Mouse (Mus musculus) spleen, adult 18-20 months (tissue): Measurements from ENCODE around the gene Adamtsl4.

Experiments
- DNase-seq, 2 experiments: peaks; one replicate each; pipeline ENCODE4 v3.0.0; 2022; ENCODE audit warnings: mixed read lengths in 2 of 2

Gene Adamtsl4

DNA sequence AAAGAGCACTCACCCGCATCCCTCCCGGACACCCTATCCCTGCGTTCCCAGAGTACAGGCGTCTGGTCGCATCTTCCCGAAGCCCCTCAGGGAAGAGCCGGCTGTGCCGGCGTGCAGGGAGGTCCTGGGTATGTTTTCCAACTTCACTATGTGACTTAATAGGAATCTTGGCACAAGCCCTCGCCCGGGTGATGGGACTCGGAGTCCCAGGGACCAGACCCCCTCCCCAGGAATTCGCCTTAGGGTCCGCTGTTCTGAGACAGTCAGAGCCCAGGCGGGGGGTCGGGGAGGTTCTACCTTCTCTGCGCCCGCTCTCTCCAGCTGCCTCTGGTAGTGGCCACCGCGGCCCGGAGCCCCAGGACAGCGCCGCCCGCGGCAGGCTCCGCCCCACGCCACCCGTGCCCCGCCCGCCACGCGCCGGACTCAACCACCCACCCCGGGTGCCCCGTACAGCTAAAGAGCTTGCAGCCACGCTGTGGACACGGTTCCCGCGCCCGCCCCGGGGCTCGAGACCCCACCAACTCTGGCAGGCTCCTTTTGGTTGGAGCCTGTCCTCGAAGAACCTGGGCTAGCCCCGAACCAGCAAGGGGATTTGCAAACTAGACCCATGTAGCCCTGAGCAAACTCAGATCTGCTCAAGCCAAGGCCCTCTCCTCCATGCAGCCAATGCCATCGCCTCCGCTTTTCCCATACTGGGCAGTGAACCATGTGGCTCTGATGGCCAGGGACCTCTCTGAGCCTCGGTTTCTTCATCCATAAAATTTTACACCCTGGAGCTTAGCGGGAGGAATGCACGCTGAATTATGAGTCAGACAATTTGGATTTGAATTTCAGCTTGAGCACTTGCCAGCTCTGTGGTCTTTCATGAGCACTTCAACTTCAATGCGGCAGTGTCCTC, at the start of gene Adamtsl4:
TSS of gene Adamtsl4 (minus strand) at position 394 of the 898 bp plus-strand sequence.
- peak; percentile 54 to 78 for DNase-seq

DNA sequence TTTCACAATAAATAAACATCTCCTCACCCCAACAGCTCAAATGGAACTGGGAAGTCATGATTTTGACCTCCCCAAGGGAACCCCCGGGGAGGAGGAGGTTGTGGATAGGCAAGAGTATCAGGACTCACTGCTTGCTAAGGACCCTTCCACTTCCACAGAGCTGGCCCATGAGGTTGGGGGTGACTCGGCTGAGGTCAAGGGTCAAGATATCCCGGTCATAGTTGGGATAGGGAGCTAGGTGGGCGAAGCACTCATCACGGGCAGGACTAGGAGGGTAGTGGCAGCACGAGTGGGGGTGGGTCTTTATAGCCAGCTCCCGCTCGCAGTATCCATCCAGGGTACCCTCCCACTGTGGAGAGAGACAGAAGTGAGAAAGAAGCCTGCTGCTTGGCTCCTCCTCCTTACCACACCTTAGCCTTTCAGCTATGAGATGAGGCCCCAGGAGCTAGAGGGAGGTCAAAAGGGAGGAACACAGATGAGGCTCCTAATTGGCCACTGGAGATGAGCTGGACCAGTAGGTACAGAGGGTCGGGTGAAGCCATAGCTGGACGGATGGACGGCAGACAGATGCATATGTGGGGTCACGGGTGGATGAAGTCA, 47.5 kb upstream of the Adamtsl4 start:
- no peak for DNase-seq

DNA sequence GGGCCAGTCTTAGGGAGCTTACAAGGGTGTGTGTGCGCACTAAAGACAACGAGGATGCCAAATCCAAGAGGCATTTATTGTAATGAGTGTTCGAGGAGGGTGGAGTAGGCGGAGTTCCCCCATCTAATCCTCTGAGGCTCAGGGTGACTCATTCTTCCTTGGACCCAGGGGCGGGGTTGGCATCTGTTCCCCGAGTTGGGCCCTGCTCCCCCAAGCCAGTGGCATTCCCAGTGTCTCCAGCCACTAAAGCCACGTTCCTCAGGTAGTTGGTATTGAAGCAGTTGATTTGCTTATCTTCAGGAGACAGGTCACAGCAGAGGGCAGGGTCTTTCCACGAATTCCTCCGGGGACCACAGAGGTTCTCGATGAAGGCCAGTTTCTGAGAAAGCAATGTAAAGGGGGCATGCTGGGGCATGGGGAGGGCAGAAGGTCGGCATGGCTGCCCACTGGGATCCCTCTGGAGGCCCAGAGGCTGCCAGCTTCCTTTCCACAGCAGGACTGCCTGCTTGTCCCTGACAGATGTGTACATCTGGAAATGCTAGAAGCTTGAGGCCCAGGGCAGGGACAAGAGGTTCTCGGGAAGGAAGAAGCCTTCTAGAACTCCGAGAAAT, 46.5 kb upstream of the Adamtsl4 start:
- DNase-seq, result no peak

GRCm38 (mm10) chr3:95732744-95733521, 45.2 kb upstream of the Adamtsl4 start:
- no peak for DNase-seq

GRCm38 (mm10) chr3:95732297-95732696, 44.6 kb upstream of the Adamtsl4 start:
- no peak for DNase-seq

- no peak for DNase-seq
Observed at GRCm38 (mm10) chr3:95731802-95732201, 44.1 kb upstream of the Adamtsl4 start.

DNA sequence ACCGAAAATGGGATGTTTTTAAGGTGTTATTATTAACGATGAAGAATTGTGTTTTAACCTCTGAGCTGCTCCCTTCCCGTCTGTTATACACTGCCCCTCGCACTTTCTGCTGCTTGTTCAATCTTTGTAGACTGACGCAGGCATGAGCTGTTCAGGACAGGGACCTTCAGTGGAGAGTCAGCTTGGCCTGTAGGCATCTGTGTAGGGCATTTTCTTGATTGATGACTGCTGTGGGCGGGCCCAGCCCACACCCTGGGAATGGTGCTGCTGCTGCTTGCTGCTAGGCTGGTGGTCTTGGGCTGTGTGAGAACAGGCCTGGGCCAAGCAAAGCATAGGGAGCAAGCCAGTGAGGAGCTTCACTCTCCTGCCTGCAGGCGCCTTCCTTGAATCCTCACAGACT, 42.7 kb upstream of the Adamtsl4 start:
- no peak for DNase-seq

GRCm38 (mm10) chr3:95728906-95729305, 41.2 kb upstream of the Adamtsl4 start:
- no peak for DNase-seq

DNA sequence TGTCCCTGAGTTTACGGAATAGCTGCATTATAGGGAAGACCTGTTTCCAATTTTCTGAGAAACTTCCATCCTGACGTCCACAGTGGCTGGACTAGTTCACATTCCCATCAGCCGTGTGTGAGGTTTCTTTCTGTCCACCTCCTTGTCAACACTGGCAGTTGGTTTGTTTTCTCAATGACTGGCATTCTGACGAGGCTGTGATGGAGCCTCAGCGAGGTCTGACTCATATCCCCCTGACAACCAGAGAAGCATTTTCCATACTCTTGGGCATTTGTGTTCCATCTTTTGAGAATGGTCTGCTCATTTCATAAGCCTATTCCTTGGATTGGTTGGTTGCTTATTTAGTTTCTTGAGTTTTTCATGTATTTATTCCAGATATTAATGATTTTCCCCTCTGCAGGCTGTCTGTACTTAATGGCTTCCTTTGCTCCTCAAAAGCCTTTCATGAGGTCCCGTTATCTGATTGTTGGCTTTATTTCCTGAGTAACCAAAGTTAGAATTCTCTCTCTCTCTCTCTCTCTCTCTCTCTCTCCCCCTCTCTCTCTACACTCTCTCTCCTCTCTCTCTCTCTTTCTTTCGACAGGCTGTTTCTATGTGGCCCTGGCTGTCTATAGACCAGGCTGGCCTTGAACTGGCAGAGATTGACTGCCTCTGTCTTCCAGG, 39.1 kb upstream of the Adamtsl4 start:
- DNase-seq, result no peak

GRCm38 (mm10) chr3:95725863-95726262, 38.1 kb upstream of the Adamtsl4 start:
- no peak for DNase-seq

DNA sequence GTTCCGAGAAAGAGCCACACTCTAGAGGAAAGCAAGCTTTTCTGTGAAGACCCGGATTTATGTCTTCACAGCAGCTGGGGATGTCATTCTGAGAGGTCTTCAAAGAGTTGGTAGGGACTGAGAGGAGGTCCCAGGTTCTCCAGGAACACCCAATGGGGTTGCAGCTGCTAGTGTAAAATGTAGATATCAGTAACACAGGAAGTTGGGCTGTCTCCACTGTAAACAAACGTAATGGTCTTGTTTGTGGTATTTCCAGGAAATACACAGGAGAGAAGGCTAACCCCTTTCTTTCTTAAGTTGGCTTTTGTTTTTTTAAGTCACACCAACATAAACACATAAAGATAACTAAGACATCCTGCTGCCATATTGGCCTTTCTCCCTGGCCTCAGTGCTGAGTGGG, 34.7 kb upstream of the Adamtsl4 start:
- DNase-seq, result no peak

DNA sequence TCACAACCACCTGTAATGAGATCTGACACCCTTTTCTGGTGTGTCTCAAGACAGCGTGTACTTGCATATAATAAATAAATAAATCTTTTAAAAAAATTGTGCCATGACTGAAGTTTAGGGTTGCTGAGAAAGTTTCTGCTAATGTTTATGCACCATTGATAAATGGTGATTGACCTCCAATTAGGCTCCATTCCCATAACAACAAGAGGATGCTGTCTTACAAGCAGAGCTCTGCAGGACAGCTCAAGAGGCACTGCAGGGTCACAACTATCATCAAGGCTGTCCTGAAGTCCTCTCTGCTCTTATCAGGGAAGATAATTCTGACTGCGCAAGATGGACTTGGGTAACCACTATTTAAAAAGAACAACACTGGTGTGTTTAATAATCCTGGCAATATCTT, 30.4 kb upstream of the Adamtsl4 start:
- no peak for DNase-seq

GRCm38 (mm10) chr3:95716075-95716474, 28.4 kb upstream of the Adamtsl4 start:
- DNase-seq, result no peak

DNA sequence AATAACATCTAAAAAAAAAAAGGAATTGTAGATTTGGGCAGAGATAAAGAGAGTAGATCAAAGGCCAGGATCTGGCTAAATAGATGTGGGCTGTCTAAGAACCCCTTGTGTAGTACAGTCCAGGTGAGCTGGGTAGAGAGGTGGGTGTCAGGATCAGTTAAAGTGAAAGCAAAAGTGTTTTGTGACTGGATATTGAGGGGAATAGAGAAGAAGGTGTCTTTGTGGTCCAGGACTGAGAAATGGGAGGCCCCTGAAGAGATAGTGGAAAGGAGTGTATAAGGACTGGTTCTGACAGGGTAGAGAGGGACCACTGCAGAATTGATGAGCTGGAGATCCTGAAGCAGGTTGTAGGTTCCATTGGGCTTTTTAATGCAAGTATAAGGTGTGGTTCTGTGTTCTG, 22.2 kb upstream of the Adamtsl4 start:
- DNase-seq, result no peak

DNA sequence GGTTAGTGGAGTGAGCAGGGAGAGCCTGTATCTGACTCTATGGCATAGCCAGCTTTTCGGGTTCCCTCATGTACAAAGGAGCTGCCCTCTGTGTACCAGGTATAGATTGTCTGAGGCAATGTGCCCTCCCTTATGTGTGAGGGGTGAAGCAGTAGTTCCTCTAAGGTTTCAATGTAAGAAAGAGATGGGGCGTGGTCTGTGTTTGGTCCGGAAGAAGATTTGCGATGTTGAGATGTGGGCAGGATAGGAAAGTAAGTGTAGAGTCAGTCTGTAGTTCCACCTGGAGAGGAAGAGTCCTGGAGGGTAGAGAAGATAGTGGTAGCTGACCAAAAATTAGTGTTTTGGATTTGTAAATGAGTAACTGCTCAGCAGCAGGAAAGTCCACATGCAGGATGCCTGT, 21.3 kb upstream of the Adamtsl4 start:
- DNase-seq, result no peak

DNA sequence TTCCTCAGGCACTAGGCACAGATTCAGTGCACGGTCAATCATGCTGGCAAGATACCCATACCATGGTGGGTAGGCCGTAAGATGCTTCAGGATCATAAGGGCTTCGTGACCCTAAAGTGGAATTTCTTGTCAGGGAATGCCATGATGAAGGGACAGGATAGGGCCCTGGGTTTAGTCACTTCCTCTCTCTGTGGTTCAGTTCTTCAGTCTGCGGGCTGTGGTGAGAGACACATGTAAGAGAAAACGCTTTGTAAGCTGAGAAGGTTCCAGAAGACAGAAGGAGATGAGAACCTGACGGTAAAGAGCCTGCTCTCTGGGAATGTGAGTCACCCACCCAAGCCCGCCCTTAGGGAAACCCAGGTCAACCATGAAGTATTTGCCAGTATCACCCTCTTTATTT, 19.8 kb upstream of the Adamtsl4 start:
- DNase-seq, result no peak

DNA sequence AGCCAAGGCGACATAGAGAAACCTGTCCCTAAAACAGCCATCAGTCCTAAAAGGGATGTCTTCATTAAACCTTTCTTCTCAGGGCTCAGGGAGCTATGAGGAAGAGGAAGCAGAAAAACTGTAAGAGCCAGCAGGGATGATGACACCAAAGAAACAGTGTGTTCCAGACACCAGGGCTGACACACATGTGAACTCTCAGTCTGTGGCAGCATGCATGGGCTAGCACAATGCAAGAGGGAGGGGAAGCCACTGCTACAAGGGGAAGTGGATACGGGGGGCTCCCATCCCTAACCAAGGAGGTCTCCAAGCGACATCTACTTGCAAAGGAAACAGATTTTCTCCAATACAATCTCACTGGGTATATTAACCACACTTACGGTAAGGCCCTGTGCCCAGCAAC, 18.6 kb upstream of the Adamtsl4 start:
- no peak for DNase-seq

DNA sequence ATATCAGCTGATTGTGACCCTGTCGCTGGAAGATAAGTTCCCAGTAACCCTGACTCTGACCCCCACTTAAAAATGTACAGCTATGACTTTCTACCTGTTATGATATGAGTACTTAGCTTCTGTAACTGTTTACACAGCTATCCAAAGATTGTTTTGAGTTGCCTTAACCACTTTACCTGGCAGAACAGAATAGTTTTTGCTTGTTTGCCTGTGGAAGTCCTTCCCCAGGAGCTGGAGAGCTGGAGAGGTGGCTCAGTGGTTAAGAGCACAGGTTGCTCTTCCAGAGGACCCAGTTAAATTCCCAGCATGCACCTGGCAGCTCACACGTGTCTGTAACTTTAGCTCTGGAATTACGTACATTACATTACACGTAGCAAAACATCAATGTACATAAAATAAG, 16.9 kb upstream of the Adamtsl4 start:
- DNase-seq, result no peak

GRCm38 (mm10) chr3:95703276-95703675, 15.6 kb upstream of the Adamtsl4 start:
- no peak for DNase-seq

DNA sequence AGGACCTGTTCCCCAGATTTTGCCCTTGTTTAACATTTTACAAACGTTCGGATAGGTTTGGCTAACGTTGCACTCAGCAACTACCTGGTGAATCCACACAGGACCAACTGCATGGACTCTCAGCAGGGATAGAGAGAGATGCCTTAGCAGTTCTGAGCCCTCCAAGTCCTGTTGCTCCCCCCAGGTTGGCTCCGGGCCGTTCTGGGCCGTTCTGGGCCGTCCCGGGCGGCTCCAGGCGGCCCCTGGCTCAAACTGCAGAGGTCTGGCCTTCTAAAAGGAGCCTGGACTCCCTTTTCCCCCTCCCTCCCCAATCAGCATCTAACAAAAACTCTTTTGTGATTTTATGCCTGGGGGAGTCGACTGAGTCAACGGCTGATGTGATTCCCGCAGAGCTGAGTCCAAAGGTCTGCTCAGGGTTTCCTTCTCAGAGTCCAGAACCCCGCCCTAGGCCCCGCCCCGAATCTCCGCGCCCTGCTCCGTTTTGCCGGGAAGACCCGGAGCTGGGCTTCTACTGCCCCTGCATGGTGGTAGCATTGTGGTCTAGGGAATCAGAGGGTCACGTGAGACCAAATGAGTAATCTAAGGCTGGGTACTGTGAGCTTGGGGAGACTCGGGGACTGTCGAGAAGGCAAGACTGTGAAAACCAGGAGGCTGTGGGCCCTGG, 14.3 kb upstream of the Adamtsl4 start:
- no peak for DNase-seq

DNA sequence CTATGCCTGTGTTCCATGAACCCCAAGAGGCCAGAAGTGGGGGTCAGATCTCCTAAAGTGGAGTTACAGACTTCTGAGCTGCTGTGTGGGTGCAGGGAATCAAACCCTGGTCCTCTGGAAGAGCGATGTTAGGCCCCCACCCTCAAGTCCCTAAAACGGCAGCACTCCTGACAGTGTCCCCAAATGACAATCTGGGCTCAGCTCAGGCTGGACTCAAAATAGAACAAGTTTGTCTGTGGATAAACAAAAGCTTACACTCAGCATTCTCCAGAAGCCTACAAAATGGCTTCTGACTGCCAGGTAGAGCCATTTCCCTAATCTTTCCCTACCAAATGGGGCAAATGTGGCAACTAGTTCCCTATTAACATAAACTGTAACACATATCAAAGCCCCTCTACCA, 13.4 kb upstream of the Adamtsl4 start:
- DNase-seq, result no peak

DNA sequence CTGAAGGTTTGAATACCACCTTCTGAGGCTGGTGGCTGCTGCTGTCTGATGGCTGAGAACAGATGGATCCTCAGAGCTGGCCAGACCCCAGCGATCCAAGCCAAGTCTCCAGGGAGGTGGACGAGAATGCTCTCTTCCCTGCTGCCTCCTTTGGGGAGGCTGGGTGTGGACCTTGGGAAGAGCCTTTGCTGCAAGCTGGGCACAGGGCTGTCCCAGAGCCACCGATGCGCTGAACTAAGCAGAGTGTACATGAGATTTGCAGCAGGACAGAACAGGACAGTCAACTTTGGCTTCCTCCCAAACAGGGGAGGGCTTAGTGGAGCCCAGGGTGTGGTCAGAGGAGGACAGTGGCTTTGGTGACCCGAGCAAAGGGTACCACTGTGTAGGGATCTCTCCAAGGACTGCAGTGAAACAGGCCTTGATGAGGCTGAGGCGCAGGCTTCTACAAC, 12.5 kb upstream of the Adamtsl4 start:
- no peak for DNase-seq
